Mouse (Mus musculus) ES-E14 (cell line): ENCODE results near the gene Nlk.

Experiments
- HCFC1 ChIP-seq: IDR thresholded peaks from 2 replicates; pipeline ENCODE4 v1.6.1; 2012; ENCODE audit warnings: low read length, inconsistent platforms, borderline replicate concordance; ENCODE audit not compliant: insufficient read depth
- ZNF384 ChIP-seq: IDR thresholded peaks from 2 replicates; pipeline ENCODE4 v1.6.1; 2012; ENCODE audit warnings: low read depth, low read length, inconsistent platforms

GRCm38 (mm10) chr11:78531046-78531445, 166.1 kb downstream of the Nlk start:
- no peak for TF ChIP-seq HCFC1
- TF ChIP-seq ZNF384, result no peak
